Mouse (Mus musculus) small intestine, adult 2 months (tissue): ENCODE results near the gene Zmiz2. TPM values are rescaled to one million over a fixed set of nuclear protein-coding genes. Genes with fewer than 3 reads are reported as not detected.
A peak's percentile ranks its signal among the peaks of the same experiment; 100 is the strongest.

ENCODE experiments used
- H3K27ac ChIP-seq: fragments of 200-500 bp; 2 replicates; pipeline ENCODE4 v1.5.1; 2012; ENCODE audit warnings: low read depth, low read length, control low read depth, inconsistent platforms; ENCODE audit not compliant: insufficient read depth
- H3K27me3 ChIP-seq: fragments of 200-500 bp; 2 replicates; pipeline ENCODE4 v1.6.1; 2012; ENCODE audit warnings: mild to moderate bottlenecking, moderate library complexity, low read length, inconsistent platforms; ENCODE audit not compliant: control insufficient read depth, insufficient read depth
- H3K36me3 ChIP-seq: fragments of 200-500 bp; 2 replicates; pipeline ENCODE4 v1.6.1; 2012; ENCODE audit warnings: mild to moderate bottlenecking, low read length, control low read depth, inconsistent platforms; ENCODE audit not compliant: control insufficient read depth, insufficient read depth
- H3K4me1 ChIP-seq: fragments of 200-500 bp; 2 replicates; pipeline ENCODE4 v1.6.1; 2012; ENCODE audit warnings: low read length, inconsistent platforms, mixed read lengths; ENCODE audit not compliant: control insufficient read depth, insufficient read depth, insufficient read length
- H3K4me3 ChIP-seq: fragments of 200-500 bp; 2 replicates; pipeline ENCODE4 v1.5.1; 2012; ENCODE audit warnings: low read depth, mild to moderate bottlenecking, control low read depth, inconsistent platforms, low read length, moderate library complexity
- CTCF ChIP-seq: fragments of 200-500 bp; IDR thresholded peaks from 2 replicates; pipeline ENCODE4 v1.5.1; 2012; ENCODE audit warnings: low read depth, mild to moderate bottlenecking, control low read depth, inconsistent platforms, low read length, moderate library complexity, mixed read lengths; ENCODE audit not compliant: insufficient replicate concordance, insufficient read length; ENCODE audit errors: extremely low read depth
- POLR2A ChIP-seq: fragments of 200-500 bp; IDR thresholded peaks from 2 replicates; pipeline ENCODE4 v1.6.1; 2012; ENCODE audit warnings: low read depth, mild to moderate bottlenecking, control low read depth, inconsistent platforms, low read length, moderate library complexity
- WGBS: fragments of 180-500 bp; shearing (Covaris S2); methylation state at CpG from one replicate; pipeline ENCODE4 v1.1.7; 2018; 5-methylcytosine and 5-hydroxymethylcytosine counted together
- polyA plus RNA-seq: library from polyadenylated mRNA; depleted of rRNA; stranded (reverse); fragments of >200 nt; gene quantifications from 2 replicates; pipeline ENCODE4 v1.2.3, GENCODE M21; 2012

The Zmiz2 gene
- polyA plus RNA-seq, 1 experiment = 85.9 TPM

DNA sequence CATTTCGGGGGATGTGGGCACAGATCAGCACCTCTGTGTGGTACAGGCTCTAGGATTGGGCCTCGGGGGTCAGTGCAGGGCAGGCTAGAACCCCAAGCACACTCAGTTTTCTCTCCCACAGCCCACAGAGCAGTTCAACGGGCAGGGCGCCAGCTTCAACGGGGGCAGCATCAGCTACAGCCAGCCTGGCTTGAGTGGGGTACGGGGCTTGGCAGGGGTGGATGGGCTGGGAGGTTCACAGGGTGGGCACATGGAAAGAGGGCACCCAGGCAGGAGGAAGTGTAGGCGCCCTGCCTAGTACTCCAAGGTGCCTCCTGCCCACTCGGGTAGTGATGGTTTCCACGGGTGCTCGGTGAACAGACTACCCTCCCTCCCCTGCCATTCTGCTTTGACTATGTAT lies 9.3 kb downstream of the Zmiz2 start:
- no peak for TF ChIP-seq CTCF
- Histone ChIP-seq H3K27ac (no peak overlapping the region), H3K36me3 (peaks cover 79% of the 10 kb centered on the region), H3K4me3 (no peak overlapping the region), H3K27me3 (no peaks in the 10 kb centered on the region), H3K4me1 (no peaks in the 10 kb centered on the region)
- WGBS = 90% methylated on average over 10 of the region's 10 CpGs

DNA sequence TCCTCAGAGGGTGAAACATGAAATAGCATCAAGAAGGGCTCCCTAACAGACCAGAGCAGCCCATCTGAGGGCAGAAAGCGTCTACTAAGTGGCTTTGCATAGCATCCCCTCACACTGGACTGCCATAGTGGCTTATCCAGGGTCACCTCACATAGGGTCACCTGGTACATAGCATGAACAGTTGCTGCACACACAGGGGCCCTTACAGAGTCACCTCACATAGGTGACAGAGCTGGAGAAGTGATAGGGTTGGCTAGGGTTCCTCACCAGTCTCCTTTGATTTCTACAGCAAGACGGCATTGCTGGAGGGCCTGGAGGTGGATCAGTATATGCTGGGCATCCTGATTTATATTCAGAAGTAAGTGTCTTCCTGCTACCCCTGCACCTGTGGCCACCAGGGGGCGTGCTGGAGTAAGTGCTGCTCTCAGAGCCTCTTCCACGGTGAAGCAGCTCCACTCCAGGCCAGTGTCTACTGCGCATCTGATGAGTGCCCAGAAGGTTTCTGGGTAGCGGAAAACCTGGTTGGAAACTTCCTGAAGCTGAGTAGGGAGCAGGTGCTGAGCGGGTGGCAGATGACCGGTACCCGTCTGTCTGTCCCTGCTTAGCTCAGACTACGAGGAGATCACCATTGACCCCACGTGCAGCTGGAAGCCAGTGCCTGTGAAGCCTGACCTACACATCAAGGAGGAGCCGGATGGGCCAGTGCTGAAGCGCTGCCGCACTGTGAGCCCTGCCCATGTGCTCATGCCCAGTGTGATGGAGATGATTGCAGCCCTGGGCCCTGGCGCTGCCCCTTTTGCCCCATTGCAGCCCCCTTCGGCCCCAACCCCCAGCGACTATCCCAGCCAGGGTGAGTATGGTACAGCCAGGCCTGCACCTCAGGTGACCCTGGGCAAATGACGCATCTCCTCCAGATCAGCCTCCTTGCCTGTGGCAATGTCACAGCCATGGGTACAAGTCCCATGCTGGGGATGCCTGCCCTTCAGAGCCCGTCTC lies 13.9 kb downstream of the Zmiz2 start:
- H3K4me1 ChIP-seq = peaks cover 2% of the 10 kb centered on the region; the same call in 1 of the 2 replicates
- H3K27ac ChIP-seq = no peak overlapping the region
- H3K27me3 ChIP-seq = no peaks in the 10 kb centered on the region
- H3K4me3 ChIP-seq = no peak overlapping the region
- H3K36me3 ChIP-seq = peaks cover 74% of the 10 kb centered on the region
- TF ChIP-seq POLR2A (no peak), CTCF (peak; percentile 73; the same call in 1 of the 2 replicates)
- WGBS = 84% methylated on average over 19 of the region's 19 CpGs

DNA sequence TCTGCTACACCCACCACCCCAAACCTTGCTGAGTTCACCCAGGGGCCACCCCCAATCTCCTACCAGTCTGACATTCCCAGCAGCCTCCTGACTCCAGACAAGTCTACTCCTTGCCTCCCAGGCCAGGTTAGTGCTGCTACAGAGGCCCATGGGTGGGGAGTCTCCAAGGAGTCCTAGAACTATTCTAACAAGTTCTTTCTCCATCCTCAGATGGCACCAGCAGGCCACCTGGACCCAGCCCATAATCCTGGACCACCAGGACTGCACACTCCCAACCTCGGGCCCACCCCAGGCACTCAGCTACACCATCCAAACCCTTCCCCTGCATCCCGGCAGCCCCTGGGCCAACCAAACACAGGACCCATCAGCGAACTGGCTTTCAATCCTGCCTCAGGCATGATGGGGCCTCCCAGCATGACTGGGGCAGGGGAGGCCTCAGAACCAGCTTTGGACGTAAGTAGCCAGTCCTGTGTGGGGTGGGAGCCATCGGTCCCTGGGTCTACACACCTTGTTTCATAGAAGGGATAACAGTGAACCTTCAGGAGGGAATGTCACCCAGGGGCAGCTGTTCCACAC lies 15.0 kb downstream of the Zmiz2 start:
- H3K4me1 ChIP-seq = peaks cover 2% of the 10 kb centered on the region; the same call in 1 of the 2 replicates
- H3K27ac ChIP-seq = no peak overlapping the region
- WGBS = 95% methylated on average over 5 of the region's 5 CpGs
- H3K27me3 ChIP-seq = no peaks in the 10 kb centered on the region
- H3K36me3 ChIP-seq = peaks cover 65% of the 10 kb centered on the region
- TF ChIP-seq POLR2A (no peak), CTCF (no peak)
- no peak overlapping the region for H3K4me3 ChIP-seq

DNA sequence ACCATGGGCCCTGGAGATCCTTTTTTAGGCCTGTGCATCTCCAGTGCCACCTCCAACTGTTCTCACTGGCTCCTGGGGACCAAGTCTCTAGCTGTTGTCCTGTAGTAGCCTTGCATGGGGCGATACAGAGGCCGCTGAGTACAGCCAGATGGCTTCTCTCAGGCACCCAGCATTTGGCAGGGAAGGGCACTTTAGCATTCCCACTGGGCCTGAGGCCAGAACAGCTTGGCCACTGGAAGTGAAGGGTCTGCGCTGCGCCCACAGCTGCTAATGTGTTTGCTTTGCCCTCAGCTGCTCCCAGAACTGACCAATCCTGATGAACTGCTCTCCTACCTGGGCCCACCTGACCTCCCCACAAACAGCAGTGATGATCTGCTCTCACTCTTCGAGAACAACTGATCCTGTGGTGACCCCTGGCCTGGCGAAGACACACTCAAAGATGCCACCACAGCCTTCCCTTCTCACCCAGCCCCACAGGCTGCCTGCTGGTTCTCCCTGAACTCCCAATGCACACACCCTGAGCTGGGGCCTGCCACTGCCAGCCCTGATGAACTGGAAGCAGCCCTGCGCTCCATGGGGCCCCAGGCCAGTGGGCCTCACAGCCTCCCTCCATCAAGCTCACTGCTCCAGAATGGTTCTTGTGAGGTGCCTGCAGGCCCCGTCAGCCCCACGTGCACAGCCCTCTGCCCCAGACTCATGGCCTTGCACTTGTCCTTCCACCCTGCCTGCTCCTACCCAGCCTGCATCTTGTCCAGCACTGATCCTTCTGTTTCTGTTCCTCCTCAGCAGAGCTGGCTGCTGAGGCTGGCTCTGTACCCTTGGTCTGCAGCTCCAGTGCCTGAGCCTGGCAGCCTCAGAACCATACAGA lies 16.1 kb downstream of the Zmiz2 start:
- peaks cover 2% of the 10 kb centered on the region; the same call in 1 of the 2 replicates for H3K4me1 ChIP-seq
- no peaks in the 10 kb centered on the region for H3K27me3 ChIP-seq
- H3K36me3 ChIP-seq = peaks cover 55% of the 10 kb centered on the region
- 83% methylated on average over 9 of the region's 9 CpGs for WGBS
- H3K4me3 ChIP-seq = no peak overlapping the region
- no peak for TF ChIP-seq POLR2A
- 0 out of 2 replicates have a peak overlapping the region, but pooled peaks have one; percentile 30 for H3K27ac ChIP-seq

DNA sequence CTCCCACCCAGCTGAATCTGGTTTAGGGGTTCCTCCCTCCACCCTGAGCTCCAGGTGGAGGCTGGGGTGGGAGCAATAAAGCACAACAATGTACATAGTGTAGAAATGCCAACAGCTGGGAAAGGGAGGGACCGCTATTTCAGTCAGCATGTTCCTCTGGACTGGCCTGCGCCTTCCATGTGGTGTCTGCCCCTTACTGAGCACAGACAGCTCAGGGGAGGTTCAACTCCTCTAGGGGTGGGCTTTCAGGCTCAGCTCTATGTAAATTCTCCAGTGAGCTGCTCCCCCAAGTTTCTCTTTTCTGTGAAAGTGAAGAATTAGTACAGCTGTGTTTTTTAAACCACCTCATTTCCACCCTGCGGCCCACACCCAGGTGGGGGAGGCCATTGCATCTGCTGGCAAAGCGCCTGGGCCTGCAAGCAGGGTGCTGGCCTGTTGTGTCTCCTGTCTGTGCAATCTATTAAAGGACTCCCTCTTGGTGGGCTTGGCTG lies 16.8 kb downstream of the Zmiz2 start:
- WGBS = 68% methylated on average over 4 of the region's 4 CpGs
- peaks cover 50% of the 10 kb centered on the region for H3K36me3 ChIP-seq
- 0 out of 2 replicates have a peak overlapping the region, but pooled peaks have one; percentile 30 for H3K27ac ChIP-seq
- H3K4me1 ChIP-seq = peaks cover 2% of the 10 kb centered on the region; the same call in 1 of the 2 replicates
- no peak overlapping the region for H3K4me3 ChIP-seq
- TF ChIP-seq POLR2A (no peak), CTCF (no peak)
- no peaks in the 10 kb centered on the region for H3K27me3 ChIP-seq

DNA sequence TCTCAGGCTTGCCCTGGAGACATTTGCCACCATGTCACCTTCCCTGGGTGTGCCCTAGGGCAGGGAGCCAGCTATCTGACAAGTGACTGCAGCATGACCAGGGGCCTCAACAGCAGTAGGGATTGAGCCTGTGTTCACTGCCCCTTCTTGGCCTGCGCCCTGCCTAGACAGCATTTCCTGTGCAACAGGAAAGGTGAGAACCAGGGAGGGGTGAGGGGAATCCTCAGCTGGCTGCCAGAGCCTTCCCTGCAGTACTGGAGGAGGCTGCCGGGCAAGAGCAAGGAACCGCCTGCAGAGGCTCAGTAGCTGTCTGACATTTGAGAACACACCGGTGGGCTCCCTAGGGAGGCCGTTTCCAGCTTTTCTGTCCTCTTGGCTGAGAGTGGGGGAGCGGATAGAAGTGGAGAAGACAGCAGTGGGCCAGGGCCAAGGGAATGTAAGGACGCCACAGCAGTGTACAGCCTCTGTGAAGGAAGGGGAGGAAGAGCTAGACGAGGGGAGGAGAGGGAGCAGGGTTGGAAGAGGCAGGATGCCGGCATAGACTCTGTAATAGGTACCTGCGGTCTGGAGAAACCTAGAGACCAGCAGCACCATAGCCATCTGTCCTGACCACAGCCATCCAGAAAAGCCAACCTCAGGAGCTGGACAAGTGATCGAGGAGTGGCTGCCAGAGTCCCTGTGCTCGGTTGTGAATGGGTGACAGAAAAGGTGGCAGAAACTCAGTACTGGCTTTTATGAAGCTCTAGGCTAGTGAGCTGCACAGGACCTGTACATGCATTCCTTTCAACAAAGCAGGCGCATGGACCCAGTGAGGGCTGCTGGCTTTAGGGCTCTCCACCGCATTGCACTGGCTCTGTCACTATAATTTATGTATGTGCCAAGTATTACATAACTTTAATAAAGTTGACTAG lies 17.6 kb downstream of the Zmiz2 start:
- Histone ChIP-seq H3K27me3 (no peaks in the 10 kb centered on the region), H3K36me3 (peaks cover 42% of the 10 kb centered on the region), H3K27ac (peak overlapping the region; percentile 36; the same call in 1 of the 2 replicates), H3K4me3 (no peak overlapping the region), H3K4me1 (peaks cover 2% of the 10 kb centered on the region; the same call in 1 of the 2 replicates)
- TF ChIP-seq POLR2A (no peak), CTCF (no peak)
- 57% methylated on average over 14 of the region's 14 CpGs for WGBS
